Mouse (Mus musculus) thymus, postnatal 25 days (tissue): ENCODE measurements around the gene Col9a3.

Experiments
- DNase-seq: peaks from one replicate; pipeline ENCODE4 v3.0.0; 2022

The Col9a3 gene

DNA sequence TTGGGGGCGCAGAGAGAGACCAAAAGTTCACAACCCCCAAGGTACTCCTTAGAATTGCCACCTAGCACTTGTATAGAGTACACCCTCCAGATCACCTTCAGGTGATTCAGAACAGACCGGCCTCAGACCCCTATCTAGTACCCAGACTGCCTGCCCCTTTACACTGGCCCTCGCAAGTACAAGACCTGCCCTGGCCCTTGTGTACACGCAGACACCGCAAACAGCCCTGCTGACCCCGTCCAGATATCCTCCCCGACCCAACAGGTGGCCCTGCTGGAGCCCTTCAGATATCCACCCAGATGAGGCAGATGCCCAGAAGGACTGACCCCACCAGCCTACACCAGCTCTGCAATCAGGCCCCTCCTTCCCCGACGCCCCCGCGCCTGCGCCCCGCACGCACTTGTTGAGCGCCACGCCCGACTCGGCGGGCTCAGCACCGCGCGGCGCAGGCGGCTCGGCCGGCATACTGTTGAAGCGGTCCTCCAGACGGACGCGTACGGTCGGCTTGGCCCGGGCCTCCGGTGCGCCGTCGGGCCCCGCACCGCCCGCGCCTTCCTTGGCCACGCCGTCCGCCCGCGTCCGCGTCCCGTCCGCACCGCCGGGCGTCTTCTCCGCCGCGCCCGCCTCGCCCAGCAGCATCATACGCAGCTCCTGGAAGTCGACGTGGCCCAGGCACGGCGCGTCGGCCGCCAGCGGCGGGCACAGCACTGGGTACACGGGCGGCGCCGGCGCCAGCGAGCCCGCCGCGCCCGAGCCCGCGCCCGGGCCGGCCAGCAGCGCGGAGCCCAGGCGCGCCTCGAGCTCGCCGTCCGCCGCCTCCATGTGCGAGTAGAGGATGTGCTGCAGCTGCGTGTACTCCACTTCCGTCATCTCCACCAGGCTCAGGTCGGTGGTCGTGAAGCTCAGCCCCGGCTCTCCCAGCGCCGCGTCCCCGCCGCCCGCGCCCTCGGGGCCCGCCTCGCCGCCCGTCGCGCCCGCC lies 44.3 kb downstream of the Col9a3 start:
- no peak for DNase-seq

DNA sequence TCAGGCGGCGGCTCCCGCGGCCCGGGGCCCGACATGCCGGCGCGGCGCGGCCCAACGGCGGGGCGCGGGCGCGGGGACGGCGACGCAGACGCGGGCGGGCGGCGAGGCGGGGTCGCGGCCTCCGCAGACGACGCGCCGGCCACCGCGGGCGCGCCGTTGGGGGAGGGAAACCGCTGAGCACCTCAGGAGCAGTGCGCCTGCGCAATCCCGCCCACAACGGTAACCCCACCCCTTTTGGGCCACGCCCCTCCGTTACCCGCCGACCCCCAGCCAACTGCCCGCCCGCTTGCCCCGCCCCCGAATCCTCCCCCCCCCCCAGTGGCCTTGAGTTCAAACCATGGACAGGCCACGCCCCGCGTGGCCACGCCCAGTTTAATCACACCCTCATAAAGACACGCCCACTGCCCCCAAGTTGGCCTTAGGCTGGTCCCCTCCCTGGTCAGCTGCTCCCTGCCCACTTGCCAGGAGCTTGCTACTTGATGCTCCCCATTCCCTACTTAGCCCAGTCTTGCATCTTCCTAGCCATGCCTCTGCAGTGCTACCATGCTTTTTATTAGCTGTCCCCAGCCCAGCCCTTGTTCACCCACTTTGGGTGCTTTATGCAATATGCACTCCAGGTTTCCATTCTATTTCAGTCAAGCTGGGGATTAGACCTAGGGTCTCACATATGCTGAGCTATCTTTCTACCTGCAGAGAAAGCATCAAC lies 45.1 kb downstream of the Col9a3 start, which contains the start of gene Tcfl5:
Gene Tcfl5 (minus strand): TSS at position 154 of the 706 bp plus-strand sequence.
- DNase-seq = no peak

DNA sequence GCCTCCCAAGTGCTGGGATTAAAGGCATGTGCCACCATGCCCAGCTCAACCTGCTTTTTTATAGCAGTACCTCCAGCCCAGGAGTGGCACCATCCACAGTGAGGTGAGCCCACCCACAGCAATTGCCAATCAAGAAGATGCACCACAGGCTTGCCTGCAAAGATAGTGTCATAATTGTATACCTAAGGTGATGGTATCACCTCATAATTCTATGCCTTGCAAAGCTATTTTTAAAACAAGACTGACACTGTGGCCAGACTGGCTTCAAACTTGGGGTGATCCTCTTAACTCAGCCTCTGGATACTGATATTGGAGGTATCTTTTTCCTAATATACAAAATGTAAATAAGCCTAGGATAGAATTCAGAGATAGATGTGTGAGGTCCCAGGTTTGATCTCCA lies 46.0 kb downstream of the Col9a3 start:
- no peak for DNase-seq

DNA sequence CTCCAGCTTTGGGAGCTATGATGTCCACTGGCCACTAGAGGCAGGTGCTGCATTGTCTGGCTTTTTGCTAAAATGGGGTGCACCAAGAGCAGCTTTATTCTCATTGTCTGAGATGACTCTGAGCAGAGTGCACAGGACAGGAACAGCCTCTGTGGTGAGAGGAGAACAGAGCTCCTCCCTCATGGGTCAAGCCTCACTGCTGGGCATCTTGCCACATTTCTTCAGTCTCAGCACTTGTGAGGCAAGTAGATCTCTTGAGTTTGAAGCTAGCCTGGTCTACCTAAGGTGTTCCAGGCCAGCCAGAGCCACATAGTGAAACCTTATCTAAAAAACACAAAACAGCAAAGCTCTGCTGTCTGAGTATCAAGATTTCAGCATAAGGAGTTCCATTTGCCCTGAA lies 49.3 kb downstream of the Col9a3 start:
- DNase-seq = no peak

DNA sequence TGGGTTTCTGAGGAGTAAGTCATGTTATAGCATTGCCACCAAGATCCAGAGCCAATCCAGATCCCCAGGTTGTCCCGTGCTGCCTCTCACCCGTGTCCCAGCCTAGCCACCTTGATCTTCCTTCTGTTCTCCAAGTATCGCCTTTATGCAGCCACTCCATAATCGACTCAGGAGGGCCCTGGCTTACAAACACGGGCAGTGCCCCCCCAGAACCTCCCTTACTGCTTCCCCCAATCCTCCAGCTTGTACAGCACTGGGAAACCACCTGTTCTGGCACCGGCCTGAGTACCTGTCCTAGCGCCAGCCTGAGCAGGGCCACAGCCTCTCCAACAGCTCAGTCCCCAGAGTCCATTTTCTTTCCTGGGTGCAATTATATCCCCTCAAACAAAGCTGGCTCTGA lies 57.1 kb downstream of the Col9a3 start:
- DNase-seq = no peak

DNA sequence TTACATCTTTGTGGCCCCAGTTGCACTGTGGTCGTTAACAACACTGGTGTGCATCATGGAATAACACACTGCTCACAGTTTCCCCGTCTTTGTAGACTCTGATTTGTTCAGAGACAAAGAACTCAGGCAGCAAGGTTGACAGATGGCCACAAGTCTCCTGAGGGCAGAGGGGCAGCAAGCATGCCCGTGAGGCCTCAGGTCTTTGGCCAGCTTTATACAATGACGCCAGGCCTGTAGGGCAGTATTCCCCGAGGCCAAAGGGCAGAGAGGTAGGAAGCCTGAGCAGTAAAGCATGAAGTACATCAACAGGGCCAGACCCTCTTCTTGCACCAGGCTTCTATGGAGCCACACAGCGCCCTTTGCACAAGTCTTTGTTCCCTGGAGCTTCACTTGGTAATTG lies 57.6 kb downstream of the Col9a3 start:
- no peak for DNase-seq

DNA sequence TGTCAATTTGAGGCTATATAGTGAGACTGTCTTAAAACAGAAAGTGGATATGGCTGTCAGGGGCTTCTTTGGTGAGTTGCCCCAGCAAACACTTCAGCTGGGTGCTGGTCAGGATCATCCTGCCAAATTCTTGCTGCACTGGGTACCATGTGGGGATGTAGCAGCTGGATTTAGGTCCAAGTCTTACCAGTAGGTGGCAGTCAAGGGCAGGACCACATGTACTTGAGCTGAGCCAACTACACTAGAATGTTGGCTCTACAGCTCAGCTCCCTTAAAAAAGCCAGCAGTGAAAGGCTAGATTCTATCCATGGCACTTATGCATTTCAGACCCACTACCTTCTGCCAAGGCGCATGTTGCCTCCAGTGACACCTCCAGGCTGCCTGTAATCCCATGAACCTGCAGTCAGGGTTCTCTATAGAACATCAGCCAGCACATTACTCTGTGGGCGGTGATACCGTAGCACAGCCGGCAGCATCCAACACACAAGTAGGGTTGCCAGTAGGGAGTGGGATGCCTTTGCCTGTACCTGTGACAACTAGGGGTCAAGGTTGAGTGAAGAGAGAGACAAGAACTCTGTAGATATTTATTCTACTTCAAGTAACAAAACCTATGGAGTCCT lies 59.9 kb downstream of the Col9a3 start:
- peak; percentile 67 for DNase-seq

DNA sequence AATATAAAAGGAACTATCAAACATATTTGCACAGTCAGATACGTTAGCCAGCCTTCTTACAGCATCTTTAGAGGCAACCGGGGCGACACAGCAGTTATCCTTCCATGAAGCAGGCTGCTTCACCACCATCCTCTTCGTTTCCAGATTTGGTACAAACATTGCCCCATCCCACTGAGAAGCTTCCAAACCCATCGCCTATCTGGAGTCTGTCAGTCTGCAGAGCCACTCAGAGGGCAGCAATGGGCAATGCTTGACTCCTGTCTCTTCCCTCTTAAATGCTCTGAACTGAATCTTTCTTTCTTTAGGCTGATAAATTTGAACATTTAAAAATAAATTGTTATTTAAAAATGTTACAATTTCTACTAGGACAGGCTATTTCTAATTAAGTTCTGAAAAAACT lies 60.8 kb downstream of the Col9a3 start:
- no peak for DNase-seq

DNA sequence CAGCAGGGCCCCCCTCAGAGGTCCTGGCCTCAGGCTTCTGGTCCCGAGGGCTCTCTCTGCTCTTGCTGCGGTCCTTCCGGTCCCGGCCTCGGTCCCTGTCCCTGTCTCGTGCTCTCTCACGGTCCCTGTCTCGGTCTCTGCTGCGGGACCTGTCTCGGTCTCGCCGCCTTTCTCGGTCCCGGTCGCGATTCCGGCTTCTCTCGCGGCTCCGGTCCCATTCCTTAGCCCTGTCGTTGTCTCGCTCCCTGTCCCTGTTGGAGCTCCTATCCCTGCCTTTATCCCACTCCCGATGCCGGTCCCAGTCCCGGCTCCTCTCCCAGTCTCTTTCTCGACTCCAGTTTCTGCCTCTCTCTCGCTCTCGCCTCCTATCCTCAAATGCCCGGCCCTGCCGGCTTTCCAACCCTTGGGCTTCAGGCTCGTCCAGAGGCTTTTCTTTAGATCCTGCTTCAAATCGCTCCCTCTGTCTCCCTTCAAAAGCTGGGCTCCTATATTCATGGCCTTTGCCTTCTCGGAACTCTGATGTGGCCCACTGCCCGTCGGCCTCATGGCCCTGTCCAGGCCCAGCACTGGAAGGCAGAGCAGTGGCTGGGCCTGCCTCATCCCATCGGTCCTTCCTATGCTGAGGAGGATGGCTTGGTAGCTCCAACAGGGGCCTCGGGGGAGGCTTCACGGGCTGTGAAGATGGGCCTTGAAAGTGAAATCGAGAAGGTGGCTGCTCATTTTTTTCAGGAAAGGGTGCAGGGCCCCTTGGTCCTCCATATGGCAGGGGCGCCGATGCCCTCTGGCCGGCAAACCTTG lies 62.0 kb downstream of the Col9a3 start:
- no peak for DNase-seq

DNA sequence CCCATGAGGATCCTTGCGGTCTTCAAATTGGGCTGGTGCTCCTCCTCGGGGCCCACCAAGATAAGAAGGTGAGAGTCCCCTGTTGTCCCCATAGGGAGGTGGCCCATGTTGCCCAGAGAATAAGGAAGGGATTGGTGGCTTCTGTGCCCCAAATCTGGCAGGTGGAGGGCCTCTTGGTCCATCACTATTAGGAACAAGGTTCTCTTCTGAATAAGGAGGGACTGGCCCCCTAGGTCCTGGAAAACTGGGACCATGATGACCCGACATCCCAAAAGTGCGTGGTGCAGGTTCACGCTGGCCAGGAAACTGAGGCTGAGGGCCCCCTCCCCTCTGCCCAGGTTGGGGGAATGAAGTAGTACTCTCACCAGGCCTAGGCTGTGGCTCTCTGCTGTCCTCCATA lies 62.9 kb downstream of the Col9a3 start:
- no peak for DNase-seq

DNA sequence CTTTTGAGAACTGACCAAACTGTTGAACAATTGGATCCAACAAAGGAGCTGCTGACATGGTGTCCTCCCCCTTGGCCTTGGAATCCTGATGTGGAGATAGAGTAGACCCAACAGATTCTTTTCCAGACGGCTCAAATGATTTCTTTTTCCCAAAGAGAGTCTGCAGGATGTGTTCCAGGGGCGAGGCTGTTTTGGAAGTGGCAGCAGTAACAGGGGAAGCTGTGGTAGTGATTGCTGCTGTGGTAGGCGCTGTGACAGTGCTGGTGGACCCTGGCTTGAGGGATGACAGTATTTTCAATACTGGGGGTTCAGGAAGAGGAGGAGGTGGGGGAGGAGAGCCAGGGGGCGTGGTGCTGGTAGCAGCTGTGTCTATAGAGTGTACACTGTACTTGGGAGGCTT lies 64.4 kb downstream of the Col9a3 start:
- DNase-seq = no peak
